Mouse (Mus musculus) gastrocnemius, postnatal 4 days (tissue): ENCODE results near the gene Tas2r120. TPM values are rescaled to one million over a fixed set of nuclear protein-coding genes. Genes with fewer than 3 reads are reported as not detected.
"Not testable (repeated sequence)": the region's sequence is repeated elsewhere in the genome, so short reads cannot be mapped to it uniquely, and the experiment has no call there.

ENCODE experiments used
- DNase-seq, 2 experiments: peaks; one replicate each; pipeline ENCODE4 v3.0.0; 2021 to 2022; ENCODE audit warnings: low spot score in 2 of 2, mixed read lengths in 2 of 2
- long read RNA-seq, 2 experiments: library from polyadenylated mRNA; stranded (forward); transcript quantifications; one replicate each; pipeline ENCODE4 v2.0.0; 2021
- total RNA-seq, 2 experiments: library from RNA; stranded (reverse); gene quantifications; 2 replicates each; pipeline ENCODE4 v1.2.3; 2021

Tas2r120 gene
- not detected for total RNA-seq
- long read RNA-seq, experiment 1, result 0 reads
- long read RNA-seq, experiment 2, result 0 reads

GRCm38 (mm10) chr6:132656653-132657052, at the start of gene Tas2r120:
Tas2r120 (plus strand) TSS chr6:132656953.
- no peak for DNase-seq

GRCm38 (mm10) chr6:132649399-132649798, 7.4 kb upstream of the Tas2r120 start:
- DNase-seq, result no peak

GRCm38 (mm10) chr6:132651426-132651825, 5.3 kb upstream of the Tas2r120 start, which contains the start of gene A630073D07Rik:
A630073D07Rik (minus strand) TSS chr6:132651526.
- DNase-seq, result no peak

GRCm38 (mm10) chr6:132691596-132691995, 34.8 kb downstream of the Tas2r120 start:
- not testable (repeated sequence) for DNase-seq

GRCm38 (mm10) chr6:132700907-132701306, 44.2 kb downstream of the Tas2r120 start, which contains the start of gene Tas2r121:
Tas2r121 (minus strand) TSS chr6:132701007.
- no peak for DNase-seq

Other genes starting within 250 kb of the Tas2r120 start
- gene Prh1, start 87.1 kb upstream of the Tas2r120 start, total RNA-seq, result not detected
- not detected for gene Prp2, start 61.0 kb upstream of the Tas2r120 start, total RNA-seq
- not detected for gene A630073D07Rik, start 5.4 kb upstream of the Tas2r120 start, total RNA-seq
- not detected for gene Tas2r121, start 44.1 kb downstream of the Tas2r120 start, total RNA-seq
- gene Tas2r122, start 55.0 kb downstream of the Tas2r120 start, total RNA-seq, result not detected
- not detected for gene Tas2r115, start 81.1 kb downstream of the Tas2r120 start, total RNA-seq
- not detected for gene Tas2r124, start 97.8 kb downstream of the Tas2r120 start, total RNA-seq
- gene Tas2r102, start 105.2 kb downstream of the Tas2r120 start, total RNA-seq, result not detected
- gene Tas2r136, start 121.2 kb downstream of the Tas2r120 start, total RNA-seq, result not detected
- gene Tas2r117, start 145.9 kb downstream of the Tas2r120 start, total RNA-seq, result not detected
- gene Tas2r123, start 190.2 kb downstream of the Tas2r120 start, total RNA-seq, result not detected
- not detected for gene Tas2r116, start 198.5 kb downstream of the Tas2r120 start, total RNA-seq
- gene Tas2r110, start 211.1 kb downstream of the Tas2r120 start, total RNA-seq, result not detected
- not detected for gene Tas2r113, start 236.1 kb downstream of the Tas2r120 start, total RNA-seq